Mouse (Mus musculus): ENCODE measurements around the gene 1810062G17Rik. TPM values are rescaled to one million over a fixed set of nuclear protein-coding genes. Genes with fewer than 3 reads are reported as not detected.

1810062G17Rik gene
- polyA plus RNA-seq, 1 experiment, result 0.67 TPM

DNA sequence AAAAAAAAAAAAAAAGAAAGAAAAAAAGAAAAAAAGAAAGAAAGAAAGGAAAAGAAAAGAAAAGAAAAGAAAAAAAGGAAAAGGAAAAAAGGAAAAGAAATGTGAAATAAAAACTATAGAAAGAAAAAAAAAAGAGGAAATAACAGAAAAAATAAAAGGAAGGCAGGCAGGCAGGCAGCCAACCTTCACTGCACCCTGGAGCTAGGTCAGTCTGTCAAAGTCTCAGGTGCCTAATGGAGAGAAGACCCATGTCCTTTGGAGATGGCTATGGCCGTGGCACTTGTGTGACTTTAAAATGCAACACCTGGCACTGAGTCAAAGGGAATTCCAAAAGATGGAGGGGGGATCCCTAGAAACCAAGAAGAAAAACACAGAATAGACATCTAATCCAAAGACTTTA, 12.6 kb downstream of the 1810062G17Rik start:
- H3K36me3 ChIP-seq (ENCODE audit: control insufficient read depth, insufficient read depth, low read length, poor library complexity, severe bottlenecking), result no peaks in the 10 kb centered on the region
- H3K4me1 ChIP-seq (ENCODE audit: control insufficient read depth, insufficient read depth, low read length), result no peaks in the 10 kb centered on the region
- no peaks in the 10 kb centered on the region; the same call in 1 of the 2 replicates for H3K27me3 ChIP-seq (ENCODE audit: control insufficient read depth, insufficient read depth, low read length, poor library complexity, severe bottlenecking)
- H3K9me3 ChIP-seq (replicated peaks; ENCODE audit: control insufficient read depth, insufficient read depth, low read length, poor library complexity, severe bottlenecking), result no peaks in the 10 kb centered on the region
- H3K9ac ChIP-seq (ENCODE audit: low read depth, poor library complexity, severe bottlenecking), result no peak overlapping the region
- no peak for TF ChIP-seq CTCF (IDR thresholded peaks at IDR 0.05; ENCODE audit: low read depth, low read length)
- no peak for TF ChIP-seq POLR2A (IDR thresholded peaks at IDR 0.05; ENCODE audit: insufficient read depth, low read length)
- no peak for TF ChIP-seq EP300 (IDR thresholded peaks at IDR 0.05; ENCODE audit: insufficient read depth, low read depth, low read length)
- no peak overlapping the region for H3K4me3 ChIP-seq (ENCODE audit: low read depth, low read length)
- no peak overlapping the region for H3K27ac ChIP-seq (ENCODE audit: insufficient read depth, low read length)

- Histone ChIP-seq H3K4me3 (ENCODE audit: low read depth, low read length) (no peak overlapping the region), H3K4me1 (ENCODE audit: control insufficient read depth, insufficient read depth, low read length) (no peaks in the 10 kb centered on the region), H3K27ac (ENCODE audit: insufficient read depth, low read length) (no peak overlapping the region), H3K9me3 (replicated peaks; ENCODE audit: control insufficient read depth, insufficient read depth, low read length, poor library complexity, severe bottlenecking) (no peaks in the 10 kb centered on the region), H3K9ac (ENCODE audit: low read depth, poor library complexity, severe bottlenecking) (no peak overlapping the region), H3K27me3 (ENCODE audit: control insufficient read depth, insufficient read depth, low read length, poor library complexity, severe bottlenecking) (no peaks in the 10 kb centered on the region; the same call in 1 of the 2 replicates), H3K36me3 (ENCODE audit: control insufficient read depth, insufficient read depth, low read length, poor library complexity, severe bottlenecking) (no peaks in the 10 kb centered on the region)
- TF ChIP-seq EP300 (IDR thresholded peaks at IDR 0.05; ENCODE audit: insufficient read depth, low read depth, low read length), result no peak
- no peak for TF ChIP-seq CTCF (IDR thresholded peaks at IDR 0.05; ENCODE audit: low read depth, low read length)
- TF ChIP-seq POLR2A (IDR thresholded peaks at IDR 0.05; ENCODE audit: insufficient read depth, low read length), result no peak
These were observed 13.3 kb downstream of the 1810062G17Rik start for GRCm38 (mm10) chr3:36488899-36489589.

GRCm38 (mm10) chr3:36489590-36489910, 13.8 kb downstream of the 1810062G17Rik start:
- Histone ChIP-seq H3K36me3 (ENCODE audit: control insufficient read depth, insufficient read depth, low read length, poor library complexity, severe bottlenecking) (no peaks in the 10 kb centered on the region), H3K9me3 (replicated peaks; ENCODE audit: control insufficient read depth, insufficient read depth, low read length, poor library complexity, severe bottlenecking) (no peaks in the 10 kb centered on the region), H3K27me3 (ENCODE audit: control insufficient read depth, insufficient read depth, low read length, poor library complexity, severe bottlenecking) (no peaks in the 10 kb centered on the region; the same call in 1 of the 2 replicates), H3K4me3 (ENCODE audit: low read depth, low read length) (no peak overlapping the region), H3K27ac (ENCODE audit: insufficient read depth, low read length) (no peak overlapping the region), H3K9ac (ENCODE audit: low read depth, poor library complexity, severe bottlenecking) (no peak overlapping the region), H3K4me1 (ENCODE audit: control insufficient read depth, insufficient read depth, low read length) (no peaks in the 10 kb centered on the region)
- TF ChIP-seq CTCF (IDR thresholded peaks at IDR 0.05; ENCODE audit: low read depth, low read length), result no peak
- TF ChIP-seq POLR2A (IDR thresholded peaks at IDR 0.05; ENCODE audit: insufficient read depth, low read length), result no peak
- no peak for TF ChIP-seq EP300 (IDR thresholded peaks at IDR 0.05; ENCODE audit: insufficient read depth, low read depth, low read length)

DNA sequence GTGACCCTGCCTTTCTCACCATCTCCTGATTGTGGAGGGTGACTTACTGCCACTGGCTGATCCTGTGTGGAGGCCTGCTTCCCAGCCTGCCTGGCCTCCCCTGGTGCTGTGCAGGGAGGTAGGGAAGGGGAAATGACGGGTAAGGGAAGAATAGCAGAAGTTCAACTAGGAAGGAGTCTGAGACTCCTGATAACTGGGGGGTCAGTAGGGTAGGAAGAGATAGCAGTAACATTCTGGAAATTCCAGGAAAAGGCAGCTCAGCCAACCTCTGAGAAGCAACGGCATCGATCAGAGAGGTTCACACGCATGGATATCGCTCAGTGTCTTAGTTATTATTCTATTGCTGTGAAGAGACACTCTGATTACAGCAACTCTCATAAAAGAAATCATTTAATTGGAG, 15.8 kb downstream of the 1810062G17Rik start:
- Histone ChIP-seq H3K27ac (ENCODE audit: insufficient read depth, low read length) (no peak overlapping the region), H3K4me3 (ENCODE audit: low read depth, low read length) (no peak overlapping the region), H3K36me3 (ENCODE audit: control insufficient read depth, insufficient read depth, low read length, poor library complexity, severe bottlenecking) (no peaks in the 10 kb centered on the region), H3K9ac (ENCODE audit: low read depth, poor library complexity, severe bottlenecking) (no peak overlapping the region), H3K9me3 (replicated peaks; ENCODE audit: control insufficient read depth, insufficient read depth, low read length, poor library complexity, severe bottlenecking) (no peaks in the 10 kb centered on the region), H3K27me3 (ENCODE audit: control insufficient read depth, insufficient read depth, low read length, poor library complexity, severe bottlenecking) (no peaks in the 10 kb centered on the region; the same call in 1 of the 2 replicates), H3K4me1 (ENCODE audit: control insufficient read depth, insufficient read depth, low read length) (no peaks in the 10 kb centered on the region)
- TF ChIP-seq CTCF (IDR thresholded peaks at IDR 0.05; ENCODE audit: low read depth, low read length) (no peak), EP300 (IDR thresholded peaks at IDR 0.05; ENCODE audit: insufficient read depth, low read depth, low read length) (no peak), POLR2A (IDR thresholded peaks at IDR 0.05; ENCODE audit: insufficient read depth, low read length) (no peak)

DNA sequence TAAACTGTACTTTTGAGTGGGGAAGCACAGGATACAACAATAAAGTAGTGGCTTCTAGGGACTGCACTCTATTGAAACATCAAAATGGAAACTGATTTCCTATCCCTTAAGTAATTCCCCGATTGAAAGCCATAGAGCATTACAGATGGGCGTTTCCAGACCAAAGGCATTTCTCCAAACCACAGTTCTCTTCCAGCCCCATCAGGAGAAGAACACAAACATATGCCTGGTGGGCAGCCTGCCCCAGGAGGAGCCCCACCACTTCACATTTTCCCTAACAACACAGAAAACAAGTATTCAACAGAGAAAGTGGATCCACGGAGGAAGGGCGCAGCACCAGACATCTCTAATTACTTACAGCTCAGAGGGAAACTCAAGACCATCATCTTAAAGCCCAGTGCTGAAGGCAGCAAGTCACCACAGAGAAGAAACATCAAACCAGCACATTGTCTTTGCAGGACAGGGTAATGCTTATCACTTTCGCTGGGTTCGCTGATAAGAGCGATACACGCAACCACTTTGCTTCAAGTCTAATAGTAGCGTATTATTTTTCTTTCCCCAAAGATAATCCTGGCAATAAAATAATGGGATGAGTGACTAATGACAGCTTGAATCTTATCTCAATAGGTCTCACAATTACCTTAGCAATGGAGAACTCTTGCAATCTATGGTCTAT, 17.1 kb downstream of the 1810062G17Rik start:
- H3K9me3 ChIP-seq (replicated peaks; ENCODE audit: control insufficient read depth, insufficient read depth, low read length, poor library complexity, severe bottlenecking), result no peaks in the 10 kb centered on the region
- H3K36me3 ChIP-seq (ENCODE audit: control insufficient read depth, insufficient read depth, low read length, poor library complexity, severe bottlenecking), result no peaks in the 10 kb centered on the region
- H3K27ac ChIP-seq (ENCODE audit: insufficient read depth, low read length), result no peak overlapping the region
- H3K9ac ChIP-seq (ENCODE audit: low read depth, poor library complexity, severe bottlenecking), result no peak overlapping the region
- H3K4me1 ChIP-seq (ENCODE audit: control insufficient read depth, insufficient read depth, low read length), result no peaks in the 10 kb centered on the region
- no peak for TF ChIP-seq EP300 (IDR thresholded peaks at IDR 0.05; ENCODE audit: insufficient read depth, low read depth, low read length)
- no peaks in the 10 kb centered on the region for H3K27me3 ChIP-seq (ENCODE audit: control insufficient read depth, insufficient read depth, low read length, poor library complexity, severe bottlenecking)
- no peak overlapping the region for H3K4me3 ChIP-seq (ENCODE audit: low read depth, low read length)

GRCm38 (mm10) chr3:36493641-36494283, 18.0 kb downstream of the 1810062G17Rik start:
- H3K36me3 ChIP-seq (ENCODE audit: control insufficient read depth, insufficient read depth, low read length, poor library complexity, severe bottlenecking), result no peaks in the 10 kb centered on the region
- no peaks in the 10 kb centered on the region for H3K4me1 ChIP-seq (ENCODE audit: control insufficient read depth, insufficient read depth, low read length)
- H3K4me3 ChIP-seq (ENCODE audit: low read depth, low read length), result no peak overlapping the region
- no peaks in the 10 kb centered on the region for H3K27me3 ChIP-seq (ENCODE audit: control insufficient read depth, insufficient read depth, low read length, poor library complexity, severe bottlenecking)
- H3K9me3 ChIP-seq (replicated peaks; ENCODE audit: control insufficient read depth, insufficient read depth, low read length, poor library complexity, severe bottlenecking), result no peaks in the 10 kb centered on the region
- no peak overlapping the region for H3K27ac ChIP-seq (ENCODE audit: insufficient read depth, low read length)
- TF ChIP-seq EP300 (IDR thresholded peaks at IDR 0.05; ENCODE audit: insufficient read depth, low read depth, low read length) (no peak), CTCF (IDR thresholded peaks at IDR 0.05; ENCODE audit: low read depth, low read length) (no peak), POLR2A (IDR thresholded peaks at IDR 0.05; ENCODE audit: insufficient read depth, low read length) (no peak)
- no peak overlapping the region for H3K9ac ChIP-seq (ENCODE audit: low read depth, poor library complexity, severe bottlenecking)

Measured in ES-Bruce4 (cell line).